Mouse (Mus musculus): Measurements from ENCODE around the gene Gm7879.
"Not testable (repeated sequence)": the region's sequence is repeated elsewhere in the genome, so short reads cannot be mapped to it uniquely, and the experiment has no call there.

Gm7879 gene

GRCm38 (mm10) chr5:43912844-43913243 lies at the start of gene Gm7879:
Gene Gm7879, plus strand, starts transcription at chr5:43913144.
- not testable (repeated sequence) for DNase-seq

- no peak for DNase-seq
These were observed 49.3 kb upstream of the Gm7879 start for GRCm38 (mm10) chr5:43863642-43864041.

- peak in 1 of 2 experiments; percentile 22 for DNase-seq
These were observed 47.6 kb upstream of the Gm7879 start for GRCm38 (mm10) chr5:43865316-43865715.

DNA sequence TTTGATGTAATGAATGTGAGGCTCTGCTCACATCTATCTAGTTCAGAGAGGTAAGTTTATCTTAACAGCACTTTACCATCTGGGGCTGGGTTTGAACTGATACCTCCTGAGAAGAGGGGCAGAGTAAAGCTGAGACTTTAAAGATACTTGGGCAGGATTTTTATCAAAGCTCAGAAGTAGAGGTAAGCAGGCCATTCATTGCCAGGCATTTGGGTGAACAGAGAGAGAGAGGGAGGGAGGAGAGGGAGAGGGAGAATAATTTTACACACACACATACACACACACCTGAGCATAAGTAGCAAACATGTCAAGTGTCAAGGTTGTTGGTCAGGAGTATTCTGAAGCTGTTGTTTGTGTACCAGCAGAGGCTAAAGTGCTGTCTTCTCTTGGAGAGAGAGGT lies 44.7 kb upstream of the Gm7879 start, which contains the start of gene Cd38:
Gene Cd38 (plus strand): TSS at position 301 of the 400 bp plus-strand sequence.
- DNase-seq: no peak

- DNase-seq: peak; percentile 20 to 22
These were observed 44.0 kb upstream of the Gm7879 start for GRCm38 (mm10) chr5:43868711-43869600.

DNA sequence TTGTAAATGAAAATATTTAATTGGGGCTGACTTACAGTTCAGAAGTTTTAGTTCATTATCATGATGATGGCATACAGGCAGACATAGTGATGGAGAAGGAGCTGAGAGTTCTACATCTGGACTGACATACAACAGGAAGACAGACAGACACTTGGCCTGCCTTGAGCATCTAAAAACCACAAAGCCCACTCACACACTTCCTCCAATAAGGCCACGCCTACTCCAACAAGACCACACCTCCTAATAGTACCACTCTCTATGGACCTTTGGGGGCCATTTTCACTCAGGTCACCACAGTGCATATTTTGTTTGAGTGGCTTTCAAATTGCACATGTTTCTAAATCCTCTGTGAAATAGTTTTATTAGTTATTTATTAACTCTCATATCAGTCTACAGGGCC lies 41.1 kb upstream of the Gm7879 start:
- no peak for DNase-seq

DNA sequence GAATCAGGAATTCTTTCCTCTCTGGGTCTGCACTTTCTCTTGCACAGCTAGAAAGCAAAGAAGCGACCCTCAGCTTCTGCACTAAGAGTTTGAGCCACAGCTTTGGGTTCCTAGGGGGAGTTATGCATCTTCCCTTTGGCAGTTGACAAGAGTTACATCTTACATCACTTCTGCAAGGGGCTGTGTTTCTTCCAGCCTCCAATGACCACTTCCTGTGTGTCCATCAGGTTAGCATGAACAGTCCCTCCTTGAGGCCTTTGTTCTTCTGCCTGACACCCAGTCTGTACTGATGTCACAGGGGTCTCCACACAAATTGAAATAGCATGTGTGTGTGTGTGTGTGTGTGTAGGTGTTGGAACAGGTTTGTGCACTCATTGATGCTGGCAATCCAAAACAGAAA lies 40.3 kb upstream of the Gm7879 start:
- DNase-seq: no peak

GRCm38 (mm10) chr5:43882034-43882433 lies 30.9 kb upstream of the Gm7879 start:
- no peak for DNase-seq

DNA sequence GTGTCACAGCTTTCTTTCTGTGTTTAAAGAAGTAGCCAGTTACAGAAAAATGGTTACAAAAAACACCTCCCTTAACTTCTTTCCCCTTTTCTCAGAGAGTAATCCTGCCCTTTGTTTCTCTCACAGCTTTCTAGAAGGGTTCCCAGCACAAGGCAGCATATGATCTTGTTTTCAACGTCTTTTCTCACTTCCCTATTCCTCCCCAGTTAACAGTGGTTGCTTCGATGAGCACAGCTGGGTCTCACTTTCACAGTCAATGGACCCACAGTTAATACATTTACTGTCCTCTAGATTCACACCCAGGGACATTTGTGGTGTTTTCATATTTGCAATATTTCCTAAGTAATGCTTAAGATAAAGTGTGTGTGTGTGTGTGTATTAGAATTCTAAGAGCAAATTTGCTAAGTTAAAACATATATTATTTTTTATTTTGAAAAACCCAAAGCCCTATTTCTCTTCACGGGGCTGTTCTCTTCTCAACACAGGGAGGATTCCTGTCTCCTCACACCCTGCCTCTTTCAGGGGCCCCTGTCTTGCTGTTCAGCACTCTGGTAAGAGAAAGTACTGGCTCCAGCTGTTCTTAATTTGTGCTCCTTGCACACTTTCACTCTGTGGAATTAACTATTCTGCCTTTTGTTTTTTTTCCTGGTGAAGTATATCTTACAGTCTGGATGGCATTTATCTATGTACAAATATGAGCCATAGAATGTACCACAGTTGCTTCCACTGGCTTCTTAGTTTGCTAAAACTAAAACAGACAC lies 27.7 kb upstream of the Gm7879 start:
- no peak for DNase-seq

DNA sequence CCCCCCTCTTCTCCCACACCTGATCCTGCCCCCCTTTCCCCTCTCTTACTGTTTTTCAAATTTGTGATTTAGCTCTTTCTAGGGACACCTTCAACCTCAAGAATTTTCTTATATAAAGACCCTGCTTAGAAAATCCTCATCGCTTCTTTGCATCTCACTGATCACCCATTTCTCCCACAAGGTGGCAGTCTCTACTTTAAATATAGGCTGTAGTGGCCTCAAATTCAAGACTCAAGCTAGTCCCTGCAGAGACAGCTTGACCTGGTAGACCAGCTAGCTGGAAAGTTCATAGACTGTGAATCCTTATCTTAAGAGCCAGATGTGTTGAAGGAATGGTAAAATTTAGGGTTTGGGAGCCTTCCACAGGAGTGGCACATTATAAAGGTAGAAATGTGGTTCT lies 20.6 kb upstream of the Gm7879 start:
- DNase-seq: peak; percentile 46 to 52

DNA sequence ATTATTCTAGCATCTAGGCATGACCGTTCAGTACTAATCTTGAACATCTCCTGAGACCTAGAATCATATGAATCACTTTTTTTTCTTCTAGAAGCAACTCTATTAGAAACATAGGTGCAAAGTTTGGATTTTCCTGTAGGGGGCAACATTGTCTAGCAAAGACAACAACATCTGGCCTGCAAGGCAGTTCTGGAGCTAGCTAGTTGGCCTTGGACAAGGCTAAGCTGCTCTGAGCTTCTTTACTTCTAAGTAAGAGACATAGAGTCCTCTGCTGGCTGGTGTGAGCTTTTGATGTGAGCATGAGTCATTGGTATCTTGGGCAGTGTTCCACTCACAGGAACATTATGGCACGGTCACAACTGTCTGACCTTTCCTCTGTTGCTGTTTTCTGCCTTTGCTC lies 18.8 kb upstream of the Gm7879 start:
- DNase-seq: peak; percentile 47 to 72

DNA sequence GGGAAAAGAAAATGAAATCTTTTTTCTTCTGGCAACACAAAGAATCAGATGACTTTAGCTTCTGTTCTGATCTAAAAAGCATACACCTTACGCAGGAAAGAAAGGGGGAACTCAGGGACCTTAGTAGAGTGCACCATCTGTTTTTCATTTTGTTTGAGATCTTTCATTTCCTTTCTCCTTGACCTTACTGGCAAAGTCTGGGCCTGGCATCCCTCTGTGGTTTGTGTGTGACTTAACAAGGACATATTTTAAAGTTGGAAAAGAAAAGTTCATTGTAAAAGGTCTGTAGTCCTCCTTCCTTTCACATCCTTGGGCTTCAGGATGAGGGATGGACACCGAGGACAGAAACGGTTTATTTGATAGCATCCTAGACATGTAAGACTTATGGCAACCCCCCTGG lies 17.0 kb upstream of the Gm7879 start:
- DNase-seq: no peak

- peak; percentile 51 to 89 for DNase-seq
These were observed 8.3 kb upstream of the Gm7879 start for GRCm38 (mm10) chr5:43904685-43905084.

DNA sequence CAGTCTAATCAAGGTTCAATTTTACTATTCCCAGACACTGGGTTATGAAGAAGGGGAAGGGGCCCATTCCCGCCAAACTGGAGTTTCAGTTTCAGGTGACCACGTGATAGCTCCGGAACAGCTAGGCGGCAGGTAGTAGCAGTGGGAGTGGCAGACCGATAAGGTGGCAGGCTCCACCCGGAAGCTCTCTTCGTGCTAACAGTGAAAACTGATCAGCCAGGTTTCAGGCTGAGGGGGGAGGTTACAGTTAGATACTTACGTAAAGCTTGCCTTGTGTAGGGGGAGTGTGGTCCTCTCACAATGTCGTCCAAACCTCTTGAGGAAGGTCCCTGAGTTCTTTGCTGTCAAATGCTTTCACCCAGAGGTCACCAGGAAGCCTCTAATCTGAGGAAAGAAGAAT lies 3.7 kb upstream of the Gm7879 start:
- DNase-seq: no peak

DNA sequence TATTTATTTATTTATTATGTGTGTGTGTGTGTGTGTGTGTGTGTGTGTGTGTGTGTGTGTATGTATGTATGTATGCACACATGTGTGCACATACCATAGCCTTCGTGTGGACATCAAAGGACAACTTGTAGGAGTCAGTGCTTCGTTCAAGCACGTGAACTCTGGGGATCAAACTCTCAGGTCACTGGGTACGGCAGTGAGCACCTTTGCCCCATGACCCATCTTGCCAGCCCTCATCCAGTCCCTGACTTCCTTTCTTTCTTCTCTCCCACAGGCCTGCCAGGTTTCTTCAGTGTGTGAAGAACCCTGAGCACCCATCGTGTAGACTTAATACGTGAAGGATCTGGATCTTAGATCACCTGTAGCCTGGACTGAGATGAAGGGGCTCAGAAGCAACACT lies 2.9 kb upstream of the Gm7879 start:
- peak in 1 of 2 experiments; percentile 21 for DNase-seq

DNA sequence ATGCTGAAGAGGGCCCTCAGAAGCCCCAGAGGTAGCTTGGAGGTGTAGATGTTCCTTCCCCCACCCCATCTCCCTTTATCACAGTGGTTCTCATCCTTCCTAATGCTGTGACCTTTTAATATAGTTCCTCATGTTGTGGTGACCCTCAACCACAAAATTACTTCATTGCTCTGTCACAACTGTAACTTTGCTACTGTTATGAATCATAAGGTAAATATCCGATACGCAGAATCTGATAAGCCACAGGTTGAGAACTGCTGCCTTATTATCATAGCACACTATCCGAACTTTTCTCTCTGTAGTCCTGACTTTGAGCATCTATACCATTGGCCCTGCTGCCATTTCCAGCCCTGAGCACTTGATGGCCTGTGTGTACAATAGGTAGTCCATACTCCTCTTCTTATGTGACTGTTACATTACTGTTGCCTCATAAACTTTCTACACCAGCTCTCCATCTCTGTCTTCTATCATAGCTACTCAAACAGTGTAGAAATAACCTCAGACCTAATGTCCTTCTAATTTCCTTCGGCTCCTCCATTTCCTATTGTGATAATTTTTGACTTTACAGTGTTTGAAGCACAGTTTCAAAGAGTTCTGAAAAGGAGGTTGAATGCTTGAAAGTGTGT lies 2.4 kb downstream of the Gm7879 start:
- DNase-seq: no peak

GRCm38 (mm10) chr5:43921877-43922276 lies 8.9 kb downstream of the Gm7879 start:
- peak; percentile 19 to 23 for DNase-seq

GRCm38 (mm10) chr5:43923933-43924332 lies 11.0 kb downstream of the Gm7879 start:
- peak; percentile 41 to 71 for DNase-seq

DNA sequence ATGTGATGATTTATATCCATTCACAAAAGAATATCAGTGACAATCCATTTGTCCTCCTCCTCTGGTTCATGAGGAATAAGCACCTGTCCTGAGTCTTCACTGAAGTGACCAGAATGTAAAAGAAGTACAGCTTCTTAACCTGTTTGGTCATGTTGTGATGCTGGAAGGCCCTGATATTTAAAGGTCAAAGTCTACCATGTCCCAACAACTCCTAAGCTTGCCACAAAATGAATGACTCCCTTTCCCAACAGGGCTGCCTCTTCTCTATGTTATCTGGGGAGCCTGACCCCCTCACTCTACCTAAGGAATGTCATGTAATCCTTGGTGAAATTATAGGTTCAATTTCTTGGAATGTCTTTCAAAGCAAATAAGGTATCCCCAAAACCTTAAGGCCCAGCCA lies 14.8 kb downstream of the Gm7879 start:
- DNase-seq: no peak

- DNase-seq: no peak
These were observed 20.3 kb downstream of the Gm7879 start for GRCm38 (mm10) chr5:43933269-43933668.

DNA sequence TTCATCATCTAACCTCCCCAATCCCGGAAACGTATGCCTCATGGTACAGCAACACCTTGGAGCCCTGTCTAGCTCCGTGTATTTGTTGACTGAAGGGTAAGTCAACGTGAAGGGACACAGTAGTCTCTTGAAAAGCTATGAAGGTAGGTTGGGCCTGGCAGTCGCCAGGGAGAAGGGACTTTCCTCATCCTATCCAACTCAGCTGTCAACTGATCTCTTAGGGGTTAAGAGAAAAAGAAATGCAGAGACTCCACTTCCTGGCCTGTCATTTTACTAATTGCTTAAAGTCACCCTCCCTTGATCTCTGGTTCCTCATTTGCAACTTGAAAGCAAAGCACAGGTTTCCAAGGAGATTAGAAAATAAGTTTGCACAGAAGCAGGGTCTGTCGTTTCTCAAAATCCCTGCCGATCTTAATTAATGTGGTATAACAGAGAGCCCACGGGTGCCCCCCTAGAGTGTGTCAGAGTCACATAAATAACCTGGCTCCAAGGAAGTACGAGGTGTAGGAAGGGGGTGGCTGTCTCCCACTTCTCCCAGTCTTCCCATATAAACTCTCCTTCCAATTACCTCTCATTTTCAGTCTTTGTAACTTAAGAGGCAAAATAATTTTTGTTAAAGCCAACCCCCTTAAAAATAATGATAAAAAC lies 34.5 kb downstream of the Gm7879 start:
- no peak for DNase-seq

DNA sequence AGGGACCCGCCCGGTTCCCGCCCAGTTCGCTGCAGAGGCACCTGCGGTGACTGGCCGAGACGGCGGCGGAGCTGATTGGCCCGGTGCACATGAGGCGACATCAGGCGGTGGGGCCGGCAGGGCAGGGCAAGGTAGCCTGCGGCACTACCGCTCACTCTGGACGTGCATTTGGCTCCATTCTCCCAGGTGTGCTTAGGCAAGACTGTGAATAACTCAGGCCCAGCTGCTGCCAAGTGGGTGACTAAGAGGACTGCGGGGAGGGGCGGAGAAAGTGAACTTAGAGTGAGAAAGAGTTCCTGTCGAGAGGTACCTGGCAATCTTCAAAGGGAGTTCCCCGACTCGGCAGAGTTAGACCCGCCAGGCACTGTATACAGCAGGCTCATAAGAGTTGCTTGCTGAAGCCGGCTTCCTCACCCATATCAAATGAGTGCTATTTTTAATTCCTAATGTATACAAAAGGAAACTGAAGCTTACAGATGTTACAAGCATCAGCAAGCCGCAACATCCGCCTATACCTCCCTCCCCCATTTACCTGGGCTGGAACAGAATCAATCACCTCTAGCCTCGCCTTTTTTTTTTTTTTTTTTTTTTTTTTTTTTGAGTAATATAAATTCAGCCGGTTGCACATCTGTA lies 35.3 kb downstream of the Gm7879 start:
- DNase-seq: peak; percentile 74 to 88

Measured in kidney, adult 8-10 months (tissue).